Mouse (Mus musculus) Patski (cell line): ENCODE data around the gene Slc7a11. TPM values are rescaled to one million over a fixed set of nuclear protein-coding genes. Genes with fewer than 3 reads are reported as not detected.

ENCODE experiments used
- ATAC-seq: fragments of 100-300 bp; one replicate; pipeline ENCODE4 v1.8.0; 2021
- CTCF ChIA-PET: fragments of 350-600 bp; sonication (Branson Sonifier 250); formaldehyde crosslinking; loops from one replicate; lab custom pipeline; 2022; ENCODE audit warnings: inconsistent platforms; lab: Charles Lee
- POLR2A ChIA-PET: fragments of 350-600 bp; sonication (Branson Sonifier 250); formaldehyde crosslinking; loops from one replicate; lab custom pipeline; 2022; ENCODE audit warnings: antibody characterized with exemption, inconsistent platforms; lab: Charles Lee
- DNase-seq: peaks from one replicate; pipeline ENCODE4 v3.0.0-alpha.2; 2011; ENCODE audit warnings: low read depth, low spot score
- H3K27me3 ChIP-seq: fragments of 371-371 bp; one replicate; pipeline ENCODE4 v1.5.1; 2021
- CTCF ChIP-seq: fragments of 100-300 bp; IDR thresholded peaks from one replicate; pipeline ENCODE4 v1.5.1; 2021
- in situ Hi-C: fragments of 300-500 bp; cut with MboI; formaldehyde crosslinking; loops from 3 replicates; pipeline ENCODE4 v1.11.1; 2018; ENCODE audit warnings: low pct_unique_long_range_greater_than_20kb, mixed read lengths
- polyA plus RNA-seq: library from polyadenylated mRNA; unstranded; gene quantifications from one replicate; pipeline ENCODE4 v1.2.3, GENCODE M21; 2021

Gene Slc7a11
- polyA plus RNA-seq, 1 experiment from 2014 or later = 1.2 TPM

GRCm38 (mm10) chr3:50235990-50236389 lies 207.4 kb downstream of the Slc7a11 start:
- in situ Hi-C loops = no loop called here
- DNase-seq = peak; percentile 42
- POLR2A ChIA-PET = no interaction called here
- TF ChIP-seq CTCF = no peak
- CTCF ChIA-PET = interaction anchor here (0.7 to 1.8 kb wide), 6 partner anchors 15 to 67 kb away, joined by 3 to 5 read pairs (median 4); no protein-coding TSS in a partner anchor
- ATAC-seq = peak; percentile 82
- peaks cover 5% of the 10 kb centered on the region for H3K27me3 ChIP-seq

GRCm38 (mm10) chr3:50233144-50233543 lies 210.3 kb downstream of the Slc7a11 start:
- ATAC-seq = no peak
- CTCF ChIA-PET = interaction anchor here (1.0 to 2.0 kb wide), 4 partner anchors 11 to 30 kb away, joined by 3 to 7 read pairs (median 3); no protein-coding TSS in a partner anchor

GRCm38 (mm10) chr3:50224390-50225114 lies 218.9 kb downstream of the Slc7a11 start:
- no peak for TF ChIP-seq CTCF
- DNase-seq (no peak), ATAC-seq (no peak)
- in situ Hi-C loops = no loop called here
- no peaks in the 10 kb centered on the region for H3K27me3 ChIP-seq
- CTCF ChIA-PET = interaction anchor here (1.3 kb wide), 1 partner anchor 10 kb away, joined by 3 read pairs; no protein-coding TSS in a partner anchor
- POLR2A ChIA-PET = no interaction called here

More at GRCm38 (mm10) chr3:50233144-50233543, 210.3 kb downstream of the Slc7a11 start:
- POLR2A ChIA-PET = interaction anchor here (0.6 kb wide), 1 partner anchor 148 kb away, joined by 7 read pairs; no protein-coding TSS in a partner anchor
- in situ Hi-C loops = no loop called here
- no peak for TF ChIP-seq CTCF
- no peak for DNase-seq
- H3K27me3 ChIP-seq = peaks cover 5% of the 10 kb centered on the region

DNA sequence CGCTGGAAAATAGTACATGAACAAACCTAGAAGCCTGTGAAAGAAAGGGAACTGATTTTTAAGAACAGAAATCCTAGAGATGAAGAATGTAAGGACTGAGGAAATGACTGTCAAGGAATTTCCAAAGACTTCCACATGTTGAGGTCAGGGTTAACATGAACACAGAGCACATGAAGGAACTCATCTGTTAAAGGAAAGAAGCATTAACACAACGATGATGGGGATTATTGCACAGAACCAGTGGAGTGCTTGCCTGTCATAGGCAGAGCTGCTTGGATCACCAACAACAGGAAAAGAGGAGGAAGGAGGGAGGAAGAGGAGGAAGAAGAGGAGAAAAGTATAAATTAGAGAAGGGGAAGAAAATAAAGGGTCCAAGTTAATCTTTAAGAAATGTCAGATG lies 223.0 kb downstream of the Slc7a11 start:
- TF ChIP-seq CTCF = no peak
- H3K27me3 ChIP-seq = peaks cover 3% of the 10 kb centered on the region
- in situ Hi-C loops = no loop called here
- CTCF ChIA-PET = interaction anchor here (0.8 to 2.3 kb wide), 2 partner anchors 13 to 18 kb away, joined by 3 to 7 read pairs; no protein-coding TSS in a partner anchor
- no peak for ATAC-seq
- no peak for DNase-seq
- POLR2A ChIA-PET = no interaction called here

DNA sequence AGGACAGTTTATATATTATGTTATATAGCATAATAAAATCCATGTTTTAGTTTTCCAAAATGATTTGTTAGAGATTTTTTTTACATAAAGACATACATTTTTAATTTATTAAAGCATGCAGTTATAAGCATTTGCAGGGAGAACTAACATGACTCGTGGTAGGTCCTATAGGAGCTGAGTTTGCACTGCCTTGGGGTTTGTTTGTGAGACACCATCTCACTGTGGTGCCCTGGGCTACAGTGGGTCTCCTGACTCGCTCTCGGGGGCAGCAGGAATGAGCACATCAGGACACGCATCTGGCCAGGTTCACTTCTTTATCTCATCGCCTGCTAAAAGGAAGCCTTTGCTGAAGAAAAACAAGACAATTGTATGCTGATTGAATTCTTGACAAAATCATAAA lies 257.0 kb downstream of the Slc7a11 start:
- H3K27me3 ChIP-seq = peaks cover 32% of the 10 kb centered on the region
- TF ChIP-seq CTCF = no peak
- no peak for DNase-seq
- ChIA-PET CTCF (no interaction called here), POLR2A (no interaction called here)
- in situ Hi-C loops = no loop called here
- no peak for ATAC-seq

DNA sequence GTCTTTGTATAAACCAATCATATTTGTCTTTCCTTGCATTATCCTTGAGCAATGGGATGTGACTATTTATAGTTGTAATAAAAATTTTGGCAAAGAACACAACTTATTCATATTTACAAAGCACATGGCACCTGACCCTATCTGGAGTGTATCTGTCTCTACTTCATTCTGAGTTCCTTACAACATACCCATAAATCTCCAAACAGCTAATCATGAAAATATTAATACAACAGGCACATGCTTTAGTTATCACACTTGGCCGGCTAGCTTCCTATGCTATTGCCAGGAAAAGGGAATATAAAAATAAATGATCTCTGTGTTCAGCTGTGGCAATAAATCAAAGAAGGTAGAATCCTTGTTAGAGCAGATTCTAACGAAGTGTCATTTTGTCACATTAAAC lies 257.5 kb downstream of the Slc7a11 start:
- POLR2A ChIA-PET = no interaction called here
- CTCF ChIA-PET = no interaction called here
- DNase-seq (no peak), ATAC-seq (no peak)
- TF ChIP-seq CTCF = no peak
- in situ Hi-C loops = no loop called here
- peaks cover 32% of the 10 kb centered on the region for H3K27me3 ChIP-seq

DNA sequence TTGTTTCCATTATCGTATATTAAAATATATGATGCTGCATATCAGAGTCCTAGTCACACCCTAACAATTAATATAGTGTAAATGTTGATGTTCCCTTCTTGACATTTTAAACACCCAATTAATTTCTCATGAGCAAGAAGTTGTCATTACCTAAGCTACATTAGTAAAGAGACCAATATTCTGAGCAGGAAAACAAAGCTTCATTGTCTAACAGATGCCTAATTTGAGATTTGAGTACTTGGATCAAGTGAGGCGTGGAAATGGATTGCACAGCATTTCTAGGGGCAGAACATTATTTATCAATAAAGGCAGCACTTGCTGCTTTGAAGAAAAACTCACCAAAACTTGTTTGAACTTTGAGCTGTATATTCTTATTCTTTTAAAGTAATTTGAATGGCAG lies 282.7 kb downstream of the Slc7a11 start:
- in situ Hi-C loops = no loop called here
- POLR2A ChIA-PET = no interaction called here
- H3K27me3 ChIP-seq = peaks cover 5% of the 10 kb centered on the region
- no peak for DNase-seq
- CTCF ChIA-PET = interaction anchor here (1.5 kb wide), 1 partner anchor 9 kb away, joined by 4 read pairs; no protein-coding TSS in a partner anchor
- no peak for TF ChIP-seq CTCF
- no peak for ATAC-seq

- DNase-seq = no peak
- no peak for ATAC-seq
- ChIA-PET POLR2A (no interaction called here), CTCF (interaction anchor here (2.8 kb wide), 1 partner anchor 24 kb away, joined by 9 read pairs; no protein-coding TSS in a partner anchor)
- in situ Hi-C loops = no loop called here
- no peak for TF ChIP-seq CTCF
- H3K27me3 ChIP-seq = peaks cover 37% of the 10 kb centered on the region
These were observed 299.3 kb downstream of the Slc7a11 start for GRCm38 (mm10) chr3:50144144-50144543.

- in situ Hi-C loops = no loop called here
- ATAC-seq (no peak), DNase-seq (no peak)
- TF ChIP-seq CTCF = no peak
- ChIA-PET CTCF (interaction anchor here (1.0 kb wide), 1 partner anchor 18 kb away, joined by 3 read pairs; no protein-coding TSS in a partner anchor), POLR2A (no interaction called here)
- peaks cover 32% of the 10 kb centered on the region for H3K27me3 ChIP-seq
These were observed 305.1 kb downstream of the Slc7a11 start for GRCm38 (mm10) chr3:50138319-50138718.

GRCm38 (mm10) chr3:50132204-50132603 lies 311.2 kb downstream of the Slc7a11 start:
- in situ Hi-C loops = no loop called here
- TF ChIP-seq CTCF = no peak

DNA sequence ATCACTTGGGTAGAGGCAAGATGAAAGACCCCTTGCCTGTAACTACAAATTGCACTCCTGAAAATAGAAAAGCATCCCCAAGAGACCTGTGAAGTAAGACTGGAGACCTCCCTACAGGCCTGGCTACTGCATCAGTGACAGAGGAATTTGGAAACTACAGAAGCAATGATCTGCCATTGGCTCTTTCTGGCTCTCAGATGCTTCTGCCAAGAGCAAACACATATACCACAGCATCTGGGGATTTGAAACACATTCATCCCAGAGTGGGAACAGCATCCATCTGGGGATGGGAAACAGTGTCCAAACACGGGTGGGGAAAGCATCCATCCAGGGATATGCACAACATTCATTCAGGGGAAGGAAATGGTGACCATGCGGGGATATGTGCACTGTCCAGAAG lies 313.1 kb downstream of the Slc7a11 start:
- ChIA-PET CTCF (no interaction called here), POLR2A (no interaction called here)
- peaks cover 12% of the 10 kb centered on the region for H3K27me3 ChIP-seq
- no peak for TF ChIP-seq CTCF
- no peak for DNase-seq
- in situ Hi-C loops = no loop called here
- no peak for ATAC-seq

More at GRCm38 (mm10) chr3:50132204-50132603, 311.2 kb downstream of the Slc7a11 start:
- POLR2A ChIA-PET = interaction anchor here (1.1 kb wide), 1 partner anchor 10 kb away, joined by 3 read pairs; no protein-coding TSS in a partner anchor
- CTCF ChIA-PET = interaction anchor here (1.5 kb wide), 2 partner anchors 22 to 1039 kb away, joined by 3 to 4 read pairs; no protein-coding TSS in a partner anchor
- ATAC-seq (no peak), DNase-seq (no peak)
- peaks cover 16% of the 10 kb centered on the region for H3K27me3 ChIP-seq
